Mouse (Mus musculus) kidney, embryonic 14.5 days (tissue): ENCODE data around the gene Trib3. TPM values are rescaled to one million over a fixed set of nuclear protein-coding genes. Genes with fewer than 3 reads are reported as not detected.
A peak's percentile ranks its signal among the peaks of the same experiment; 100 is the strongest.

Experiments
- ATAC-seq: fragments of 200-750 bp; cut with Nextera tagmentation; 2 replicates; pipeline ENCODE4 v1.8.0; 2017; ENCODE audit warnings: moderate number of reproducible peaks, mild to moderate bottlenecking, moderate TSS enrichment, moderate library complexity; ENCODE audit not compliant: low FRiP score, low TSS enrichment
- H3K27ac ChIP-seq: fragments of 300-500 bp; sonication (generic); 2 replicates; pipeline ENCODE4 v1.5.1; 2014; ENCODE audit warnings: low read depth, mild to moderate bottlenecking, low read length, moderate library complexity, mixed read lengths
- H3K27me3 ChIP-seq: fragments of 300-500 bp; sonication (generic); 2 replicates; pipeline ENCODE4 v1.6.1; 2014; ENCODE audit warnings: mild to moderate bottlenecking, low read length; ENCODE audit not compliant: control insufficient read depth, insufficient read depth
- H3K36me3 ChIP-seq: fragments of 300-500 bp; sonication (generic); 2 replicates; pipeline ENCODE4 v1.6.1; 2014; ENCODE audit warnings: low read length, mixed read lengths; ENCODE audit not compliant: control insufficient read depth, insufficient read depth
- H3K4me1 ChIP-seq: fragments of 300-500 bp; sonication (generic); 2 replicates; pipeline ENCODE4 v1.6.1; 2014; ENCODE audit warnings: low read length, mixed read lengths; ENCODE audit not compliant: control insufficient read depth, insufficient read depth
- H3K4me2 ChIP-seq: fragments of 300-500 bp; sonication (generic); replicated peaks from 2 replicates; pipeline ENCODE4 v1.6.1; 2014; ENCODE audit warnings: low read depth, mild to moderate bottlenecking, low read length
- H3K4me3 ChIP-seq: fragments of 300-500 bp; sonication (generic); 2 replicates; pipeline ENCODE4 v1.5.1; 2014; ENCODE audit warnings: mild to moderate bottlenecking, low read length
- H3K9ac ChIP-seq: fragments of 300-500 bp; sonication (generic); 2 replicates; pipeline ENCODE4 v1.6.1; 2014; ENCODE audit warnings: low read depth, mild to moderate bottlenecking, low read length, moderate library complexity
- H3K9me3 ChIP-seq: fragments of 300-500 bp; sonication (generic); 2 replicates; pipeline ENCODE4 v1.6.1; 2016; ENCODE audit warnings: low read length; ENCODE audit not compliant: control insufficient read depth
- WGBS: fragments of 180-500 bp; shearing (Covaris S2); extraction: QIAGEN DNeasy Blood & Tissue Kit; methylation state at CpG from one replicate; pipeline ENCODE4 v1.1.7; 2014; 5-methylcytosine and 5-hydroxymethylcytosine counted together
- polyA plus RNA-seq: library from polyadenylated mRNA; unstranded; fragments of >200 nt; fragmentation: Nextera tagmentation; extraction: Ambion mirVana; gene quantifications from 2 replicates; pipeline ENCODE4 v1.2.1, GENCODE M21; 2014

Gene Trib3
- polyA plus RNA-seq, 1 experiment from 2014 or later: 0.57 TPM

DNA sequence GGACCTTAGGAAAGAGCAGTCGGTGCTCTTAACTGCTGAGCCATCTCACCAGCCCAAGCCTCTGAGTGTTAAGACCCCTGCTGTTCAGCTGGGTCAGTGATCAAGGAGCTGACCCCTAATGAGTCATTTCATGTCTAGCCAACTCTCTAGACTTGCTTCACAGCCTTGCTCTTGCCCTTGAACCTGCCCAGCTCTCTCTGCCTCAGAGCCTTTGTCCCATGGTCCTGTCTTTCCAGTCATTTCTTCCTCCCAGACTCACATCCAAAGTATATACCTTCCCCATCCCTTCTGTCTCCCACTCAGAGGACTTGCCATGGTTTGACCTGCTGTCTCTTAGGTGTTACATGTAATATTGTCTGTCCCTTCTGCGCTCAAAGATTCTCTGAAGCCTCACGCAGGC, 13.4 kb upstream of the Trib3 start:
- Histone ChIP-seq H3K4me3 (no peak overlapping the region), H3K4me1 (peaks cover 3% of the 10 kb centered on the region; the same call in 1 of the 2 replicates), H3K36me3 (no peaks in the 10 kb centered on the region), H3K4me2 (no peak overlapping the region), H3K9me3 (no peaks in the 10 kb centered on the region), H3K27ac (no peak overlapping the region), H3K27me3 (no peaks in the 10 kb centered on the region), H3K9ac (no peak overlapping the region)
- 85% methylated on average over 3 of the region's 3 CpGs for WGBS
- no peak for ATAC-seq

DNA sequence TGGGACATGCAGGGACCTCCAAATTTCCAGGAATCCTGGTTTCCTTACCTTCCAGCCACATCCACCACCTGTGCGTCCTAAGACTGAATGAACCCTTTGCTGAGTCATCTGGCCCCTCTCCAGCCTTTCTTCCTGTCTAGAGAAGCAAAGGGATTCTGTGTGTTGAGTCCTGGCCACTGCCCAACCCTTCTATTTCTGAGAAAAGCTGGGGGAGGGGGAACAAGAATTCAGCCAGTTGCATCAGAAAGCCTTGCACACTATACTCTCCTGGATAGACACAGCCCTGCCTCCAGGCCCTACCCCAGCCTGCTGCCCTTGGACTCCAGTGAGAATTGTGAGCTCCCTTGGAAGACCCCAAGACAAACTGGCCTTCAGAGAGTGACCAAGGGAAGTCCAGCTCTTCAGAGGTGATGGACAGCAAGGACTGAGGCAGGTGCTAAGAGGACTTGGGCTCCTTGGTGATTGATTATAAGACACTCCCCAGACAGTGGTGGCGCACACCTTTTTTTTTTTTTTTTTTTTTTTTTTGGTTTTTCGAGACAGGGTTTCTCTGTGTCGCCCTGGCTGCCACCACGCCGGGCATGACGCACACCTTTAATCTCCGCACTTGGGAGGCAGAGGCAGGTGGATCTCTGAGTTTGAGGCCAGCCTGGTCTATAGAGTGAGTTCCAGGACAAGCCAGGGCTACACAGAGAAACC, 6.2 kb upstream of the Trib3 start:
- WGBS: 93% methylated on average over 8 of the region's 8 CpGs
- Histone ChIP-seq H3K4me2 (no peak overlapping the region), H3K4me3 (no peak overlapping the region), H3K27me3 (no peaks in the 10 kb centered on the region), H3K36me3 (no peaks in the 10 kb centered on the region), H3K27ac (no peak overlapping the region), H3K9me3 (no peaks in the 10 kb centered on the region), H3K9ac (no peak overlapping the region), H3K4me1 (0 out of 2 replicates have a peak, but pooled peaks cover 2% of the 10 kb centered on the region)
- ATAC-seq: 0 out of 2 replicates have a peak, but pooled peaks have one; percentile 24

DNA sequence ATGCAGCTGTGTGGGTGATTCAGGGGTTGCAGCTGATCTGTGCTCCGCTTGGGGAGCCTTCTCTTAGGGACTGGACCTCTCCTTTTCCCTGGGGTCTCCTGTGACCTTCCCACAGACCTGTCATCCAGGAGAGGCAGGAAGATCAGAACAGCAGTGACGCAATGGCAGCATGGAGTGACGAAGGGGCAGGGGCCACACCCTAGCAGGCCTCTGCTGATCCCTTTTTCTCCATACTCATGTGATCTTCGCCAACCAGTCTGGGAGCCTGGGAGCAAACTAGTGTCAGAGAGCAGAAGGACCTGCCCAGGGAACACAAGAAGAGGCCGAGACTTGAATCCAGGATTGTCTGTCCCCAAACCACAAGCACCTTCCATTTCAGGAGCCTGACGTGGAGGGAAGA, 5.4 kb upstream of the Trib3 start:
- no peaks in the 10 kb centered on the region for H3K36me3 ChIP-seq
- H3K4me3 ChIP-seq: no peak overlapping the region
- peaks cover 6% of the 10 kb centered on the region; the same call in 1 of the 2 replicates for H3K4me1 ChIP-seq
- H3K27ac ChIP-seq: no peak overlapping the region
- no peak for ATAC-seq
- 85% methylated on average over 6 of the region's 6 CpGs for WGBS
- H3K9ac ChIP-seq: no peak overlapping the region
- no peaks in the 10 kb centered on the region for H3K27me3 ChIP-seq
- H3K4me2 ChIP-seq: no peak overlapping the region
- no peaks in the 10 kb centered on the region for H3K9me3 ChIP-seq

DNA sequence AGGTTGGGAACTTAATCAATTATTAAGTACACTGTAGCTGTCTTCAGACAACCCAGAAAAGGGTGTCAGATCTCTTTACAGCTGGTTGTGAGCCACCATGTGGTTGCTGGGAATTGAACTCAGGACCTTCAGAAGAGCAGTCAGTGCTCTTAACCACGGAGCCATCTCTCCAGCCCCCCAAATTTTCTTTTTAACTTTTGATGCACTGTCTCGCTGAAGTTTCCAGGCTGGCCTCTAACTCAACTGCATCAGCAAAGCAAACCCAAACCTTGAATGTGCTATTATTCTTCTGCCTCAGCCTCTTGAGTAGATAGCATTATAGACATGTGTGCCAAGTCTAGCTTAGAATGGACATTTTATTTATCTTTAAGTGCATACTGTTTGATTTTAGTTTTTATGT, 3.9 kb upstream of the Trib3 start:
- peaks cover 9% of the 10 kb centered on the region; the same call in 1 of the 2 replicates for H3K4me1 ChIP-seq
- no peak for ATAC-seq
- no peak overlapping the region for H3K4me3 ChIP-seq
- no peak overlapping the region for H3K4me2 ChIP-seq
- H3K36me3 ChIP-seq: no peaks in the 10 kb centered on the region
- no peaks in the 10 kb centered on the region for H3K9me3 ChIP-seq
- H3K9ac ChIP-seq: no peak overlapping the region
- H3K27me3 ChIP-seq: no peaks in the 10 kb centered on the region
- H3K27ac ChIP-seq: no peak overlapping the region
- WGBS: 93% methylated on average over 2 of the region's 2 CpGs

DNA sequence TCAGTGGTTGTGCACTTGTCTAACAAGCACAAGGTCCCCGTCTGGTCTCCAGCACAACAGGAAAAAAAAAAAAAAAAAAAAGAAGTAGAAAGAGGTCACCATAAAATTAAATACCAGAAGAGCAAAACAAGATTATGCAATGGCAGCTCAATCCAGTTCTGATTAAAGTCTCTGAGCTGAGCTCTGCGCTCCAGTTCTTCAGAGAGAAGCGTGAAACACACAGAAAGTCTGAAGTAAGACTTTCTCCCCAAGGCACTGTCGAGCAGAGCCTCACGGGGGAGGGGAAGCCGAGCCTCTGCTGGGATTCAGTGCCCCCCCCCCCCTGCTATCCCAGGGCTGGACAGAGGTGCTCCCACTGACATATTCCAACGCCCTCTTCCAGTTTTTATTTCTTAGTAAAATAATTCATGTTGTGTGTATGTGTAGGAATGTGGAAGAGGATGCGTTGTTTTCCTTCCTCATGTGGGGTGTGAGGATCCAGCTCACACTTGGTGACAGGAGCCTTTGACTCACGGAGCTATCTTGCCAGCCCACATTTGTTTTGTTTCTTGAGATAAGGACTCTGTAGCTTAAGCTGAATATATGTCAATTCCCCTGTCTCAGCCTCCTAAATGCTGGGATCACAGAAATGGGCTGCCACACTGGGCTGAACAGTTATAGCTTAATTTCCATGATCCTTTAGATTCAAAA, 3.1 kb upstream of the Trib3 start:
- Histone ChIP-seq H3K36me3 (no peaks in the 10 kb centered on the region), H3K4me3 (no peak overlapping the region), H3K27me3 (no peaks in the 10 kb centered on the region), H3K9ac (no peak overlapping the region), H3K4me1 (peaks cover 9% of the 10 kb centered on the region; the same call in 1 of the 2 replicates), H3K9me3 (no peaks in the 10 kb centered on the region), H3K4me2 (no peak overlapping the region), H3K27ac (no peak overlapping the region)
- no peak for ATAC-seq
- WGBS: 40% methylated on average over 9 of the region's 9 CpGs

DNA sequence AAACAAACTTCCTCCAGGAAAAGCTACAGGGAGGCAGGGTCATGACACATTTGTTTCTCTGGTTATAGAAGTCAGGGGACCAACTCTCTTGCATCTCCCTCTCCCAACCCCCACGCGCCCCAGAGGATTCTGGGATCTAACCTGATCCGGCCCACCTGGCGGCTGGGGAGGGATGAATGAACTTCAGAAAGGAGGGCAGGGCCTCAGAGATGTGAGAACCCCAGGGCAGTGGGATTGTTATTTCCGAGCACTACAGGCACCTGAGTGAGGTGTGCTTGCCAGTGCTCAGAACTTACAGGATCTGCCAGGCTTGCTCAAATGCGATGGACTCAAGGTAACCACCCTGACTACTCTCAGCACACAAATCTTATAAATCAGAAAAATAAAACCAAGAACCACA, 1.6 kb upstream of the Trib3 start:
- H3K4me1 ChIP-seq: peaks cover 9% of the 10 kb centered on the region; the same call in 1 of the 2 replicates
- H3K27me3 ChIP-seq: no peaks in the 10 kb centered on the region
- WGBS: 51% methylated on average over 6 of the region's 6 CpGs
- H3K4me3 ChIP-seq: no peak overlapping the region
- H3K9ac ChIP-seq: no peak overlapping the region
- H3K36me3 ChIP-seq: no peaks in the 10 kb centered on the region
- H3K27ac ChIP-seq: no peak overlapping the region
- ATAC-seq: no peak
- H3K4me2 ChIP-seq: no peak overlapping the region
- no peaks in the 10 kb centered on the region for H3K9me3 ChIP-seq

DNA sequence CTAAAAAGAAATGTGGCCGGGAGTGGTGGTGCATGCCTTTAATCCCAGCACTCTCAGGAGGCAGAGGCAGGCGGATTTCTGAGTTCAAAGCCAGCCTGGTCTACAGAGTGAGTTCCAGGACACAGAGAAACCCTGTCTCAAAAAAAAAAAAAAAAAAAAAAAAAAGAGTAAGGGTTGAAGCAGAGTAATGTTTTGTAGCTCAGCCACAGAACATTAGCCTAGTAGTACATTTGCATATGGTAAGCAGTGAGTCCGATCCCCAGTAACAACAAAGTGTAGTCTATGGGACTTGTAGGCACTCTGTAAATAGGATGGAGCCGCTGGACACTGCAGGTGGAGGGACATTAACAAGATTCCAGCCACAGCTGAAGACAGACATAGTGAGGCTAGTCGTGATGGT, 1.1 kb upstream of the Trib3 start:
- H3K4me1 ChIP-seq: peaks cover 8% of the 10 kb centered on the region; the same call in 1 of the 2 replicates
- no peak overlapping the region for H3K4me3 ChIP-seq
- ATAC-seq: no peak
- no peaks in the 10 kb centered on the region for H3K36me3 ChIP-seq
- H3K27ac ChIP-seq: no peak overlapping the region
- no peak overlapping the region for H3K9ac ChIP-seq
- no peak overlapping the region for H3K4me2 ChIP-seq
- no peaks in the 10 kb centered on the region for H3K27me3 ChIP-seq
- 68% methylated on average over 5 of the region's 5 CpGs for WGBS
- H3K9me3 ChIP-seq: no peaks in the 10 kb centered on the region

DNA sequence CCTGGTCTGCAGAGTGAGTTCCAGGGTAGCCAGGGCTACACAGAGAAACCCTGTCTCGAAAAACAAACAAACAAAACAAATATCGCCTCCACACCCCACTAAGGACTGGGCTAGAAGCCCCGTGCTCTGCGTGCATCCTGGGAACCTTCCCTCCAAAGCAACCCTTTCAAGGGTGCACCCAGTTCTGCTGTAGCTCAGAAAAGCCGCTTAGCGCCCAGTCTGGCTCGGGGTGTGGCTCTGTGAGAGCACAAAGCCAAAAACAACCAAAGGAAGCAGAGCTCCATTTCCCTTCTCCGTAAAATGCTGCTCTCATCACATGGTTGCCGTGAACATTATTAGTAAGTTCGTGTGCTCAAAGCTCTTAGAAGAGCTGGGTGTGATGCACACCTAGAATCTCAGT, 529 bp upstream of the Trib3 start:
- no peaks in the 10 kb centered on the region for H3K9me3 ChIP-seq
- peaks cover 7% of the 10 kb centered on the region; the same call in 1 of the 2 replicates for H3K4me1 ChIP-seq
- peak overlapping the region; percentile 66; the same call in 1 of the 2 replicates for H3K9ac ChIP-seq
- no peaks in the 10 kb centered on the region for H3K36me3 ChIP-seq
- peak; percentile 4 for ATAC-seq
- H3K27me3 ChIP-seq: no peaks in the 10 kb centered on the region
- H3K4me3 ChIP-seq: peak overlapping the region; percentile 57
- no peak overlapping the region for H3K27ac ChIP-seq
- 10% methylated on average over 10 of the region's 10 CpGs for WGBS
- peak overlapping the region; percentile 93 for H3K4me2 ChIP-seq

DNA sequence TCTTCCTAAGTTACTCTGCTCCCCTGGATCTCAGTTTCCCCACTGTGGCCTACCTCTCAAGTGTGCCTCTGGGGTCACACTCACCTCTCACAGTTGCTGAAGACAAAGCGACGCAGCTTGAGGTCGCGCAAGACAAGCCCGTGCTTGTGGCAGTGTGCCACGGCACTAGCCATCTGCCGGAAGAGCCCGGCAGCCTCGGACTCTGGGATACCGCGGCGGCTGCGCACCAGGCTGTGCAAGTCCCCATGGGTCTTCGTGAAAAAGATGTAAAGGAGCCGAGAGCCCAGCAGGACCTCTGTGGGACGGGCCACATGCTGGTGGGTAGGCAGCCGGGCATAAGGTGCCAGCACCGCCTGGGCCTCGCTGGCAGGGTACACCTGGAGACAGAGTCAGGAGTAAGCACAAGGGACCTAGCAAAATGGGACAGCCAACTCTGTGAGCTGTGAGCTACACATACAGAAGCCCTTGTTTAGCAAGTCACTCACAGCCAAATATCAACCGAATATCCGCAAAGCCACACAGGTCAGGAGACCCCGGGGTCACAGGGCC, 4.1 kb downstream of the Trib3 start:
- 92% methylated on average over 22 of the region's 22 CpGs for WGBS
- Histone ChIP-seq H3K9me3 (no peaks in the 10 kb centered on the region), H3K4me2 (no peak overlapping the region), H3K27me3 (no peaks in the 10 kb centered on the region), H3K27ac (no peak overlapping the region), H3K9ac (no peak overlapping the region), H3K36me3 (no peaks in the 10 kb centered on the region), H3K4me1 (peaks cover 7% of the 10 kb centered on the region; the same call in 1 of the 2 replicates), H3K4me3 (no peak overlapping the region)
- ATAC-seq: no peak
